In genomic region chr19:29064451-29065102, GRCm38 (mm10) we compare ENCODE assay signal across 8 mouse cellular contexts. TPM values are rescaled to one million over a fixed set of nuclear protein-coding genes. Genes with fewer than 3 reads are reported as not detected.
DNase-seq lines count a peak whose midpoint lies in the region; ATAC-seq and TF ChIP-seq lines count a peak whose summit lies in the region.

No protein-coding gene starts in this region.

- peak; percentile 15; the same call in 1 of the 2 replicates for ATAC-seq in embryonic facial prominence, embryonic 14.5 days (ENCODE audit: low read depth)
- no peak for ATAC-seq in heart, embryonic 14.5 days (ENCODE audit: insufficient number of reproducible peaks, insufficient read depth, low FRiP score, low read depth)
- ATAC-seq in limb, embryonic 14.5 days (ENCODE audit: low FRiP score, low read depth), result no peak
- peak; percentile 59 for ATAC-seq in monocyte, adult 5-6 weeks (replicated peaks; ENCODE audit: insufficient number of reproducible peaks, low FRiP score, low TSS enrichment, poor library complexity, severe bottlenecking)

- peak overlapping the region; percentile 50 for H3K4me2 ChIP-seq in embryonic facial prominence, embryonic 14.5 days (ENCODE audit: low read depth, low read length)
- H3K4me2 ChIP-seq in heart, embryonic 14.5 days (ENCODE audit: low read length), result peak overlapping the region; percentile 62
- peak overlapping the region; percentile 33 for H3K4me2 ChIP-seq in limb, embryonic 14.5 days (replicated peaks; ENCODE audit: low read depth, low read length, severe bottlenecking)

- TF ChIP-seq POLR2A in limb, embryonic 14.5 days (IDR thresholded peaks at IDR 0.05; ENCODE audit: borderline replicate concordance, extremely low read depth, insufficient read depth, insufficient read length), result no peak

- peak; percentile 38 for DNase-seq in urinary bladder, postnatal 14 days (ENCODE audit: low spot score)
- DNase-seq in urinary bladder, postnatal 4 days (ENCODE audit: low spot score in 2 of 2), result no peak
- DNase-seq in embryonic facial prominence, embryonic 14.5 days (ENCODE audit: low spot score), result no peak
- DNase-seq in limb, embryonic 14.5 days (ENCODE audit: low spot score), result no peak
- no peak for DNase-seq in embryo, embryonic 10 days (ENCODE audit: low spot score)
- no peak for DNase-seq in retina, embryonic 14.5 days (ENCODE audit: low spot score)

- H3K9me3 ChIP-seq in embryonic facial prominence, embryonic 14.5 days (ENCODE audit: control insufficient read depth, low read length), result no peaks in the 10 kb centered on the region
- H3K9me3 ChIP-seq in heart, embryonic 14.5 days (ENCODE audit: control insufficient read depth, low read length), result no peaks in the 10 kb centered on the region
- H3K9me3 ChIP-seq in limb, embryonic 14.5 days (ENCODE audit: control insufficient read depth, low read length), result no peaks in the 10 kb centered on the region

- peak overlapping the region; percentile 13; the same call in 1 of the 2 replicates for H3K27ac ChIP-seq in embryonic facial prominence, embryonic 14.5 days (replicated peaks; ENCODE audit: low read depth, low read length)
- peak overlapping the region; percentile 36 to 64 for H3K27ac ChIP-seq in heart, embryonic 14.5 days (replicated peaks in 1 of 2; ENCODE audit: control insufficient read depth in 1 of 2, insufficient read depth in 1 of 2, low read depth in 2 of 2, low read length in 2 of 2)
- no peak overlapping the region for H3K27ac ChIP-seq in limb, embryonic 14.5 days (replicated peaks; ENCODE audit: low read depth, low read length)

- peak overlapping the region; percentile 24; the same call in 1 of the 2 replicates for H3K4me3 ChIP-seq in embryonic facial prominence, embryonic 14.5 days (ENCODE audit: low read depth, low read length)
- peak overlapping the region in 1 of 2 experiments; percentile 17; a peak in 1 of 4 replicates for H3K4me3 ChIP-seq in heart, embryonic 14.5 days (ENCODE audit: control insufficient read depth in 1 of 2, insufficient read depth in 1 of 2, low read depth in 1 of 2, low read length in 2 of 2)
- no peak overlapping the region for H3K4me3 ChIP-seq in limb, embryonic 14.5 days (replicated peaks; ENCODE audit: low read length)

- no peaks in the 10 kb centered on the region for H3K27me3 ChIP-seq in embryonic facial prominence, embryonic 14.5 days (replicated peaks; ENCODE audit: control insufficient read depth, insufficient read depth, low read length)
- no peaks in the 10 kb centered on the region for H3K27me3 ChIP-seq in heart, embryonic 14.5 days (ENCODE audit: control insufficient read depth, insufficient read depth, low read length)
- no peaks in the 10 kb centered on the region for H3K27me3 ChIP-seq in limb, embryonic 14.5 days (ENCODE audit: control insufficient read depth, insufficient read depth, low read length)

- peaks cover 10% of the 10 kb centered on the region; the same call in 1 of the 2 replicates for H3K4me1 ChIP-seq in embryonic facial prominence, embryonic 14.5 days (ENCODE audit: control insufficient read depth, insufficient read depth, low read length)
- peaks cover 4 to 15% of the 10 kb centered on the region in 2 experiments; a peak in 3 of 4 replicates for H3K4me1 ChIP-seq in heart, embryonic 14.5 days (ENCODE audit: control insufficient read depth in 2 of 2, insufficient read depth in 2 of 2, low read length in 2 of 2)
- H3K4me1 ChIP-seq in limb, embryonic 14.5 days (ENCODE audit: control insufficient read depth, insufficient read depth, low read length), result peaks cover 5% of the 10 kb centered on the region

- 0 out of 2 replicates have a peak overlapping the region, but pooled peaks have one; percentile 34 for H3K9ac ChIP-seq in embryonic facial prominence, embryonic 14.5 days (ENCODE audit: low read depth, low read length)
- peak overlapping the region; percentile 65 for H3K9ac ChIP-seq in heart, embryonic 14.5 days (ENCODE audit: low read length)
- H3K9ac ChIP-seq in limb, embryonic 14.5 days (ENCODE audit: low read depth, low read length, severe bottlenecking), result no peak overlapping the region

- H3K36me3 ChIP-seq in embryonic facial prominence, embryonic 14.5 days (ENCODE audit: control insufficient read depth, insufficient read depth, low read length), result no peaks in the 10 kb centered on the region
- no peaks in the 10 kb centered on the region for H3K36me3 ChIP-seq in heart, embryonic 14.5 days (ENCODE audit: control insufficient read depth, insufficient read depth, low read length)
- no peaks in the 10 kb centered on the region for H3K36me3 ChIP-seq in limb, embryonic 14.5 days (ENCODE audit: control insufficient read depth, insufficient read depth, low read length)

- 55% methylated on average over 9 of the region's 9 CpGs for WGBS in embryonic facial prominence, embryonic 14.5 days
- WGBS in heart, embryonic 14.5 days, result 42% methylated on average over 9 of the region's 9 CpGs
- 59% methylated on average over 9 of the region's 9 CpGs for WGBS in limb, embryonic 14.5 days

RNA-seq across cellular contexts. Expression of gene Ak3, which starts 16.8 kb away (rescaled TPM):
- 93.5 and 95.5 TPM in 2 replicates for polyA plus RNA-seq in embryonic facial prominence, embryonic 14.5 days (2014; fragmentation: Nextera tagmentation; extraction: Ambion mirVana)
- 95.1 and 96.4 TPM in 2 replicates for polyA plus RNA-seq in heart, embryonic 14.5 days (2014; fragmentation: Nextera tagmentation; extraction: Ambion mirVana)
- 33.9 and 36.0 TPM in 2 replicates for polyA plus RNA-seq in limb, embryonic 14.5 days (2012; rRNA removed)
- 83.9 and 84.8 TPM in 2 replicates for polyA plus RNA-seq in limb, embryonic 14.5 days (2014; fragmentation: Nextera tagmentation; extraction: Ambion mirVana)
- 25.3 to 47.3 TPM (median 27.9 TPM) in 3 replicates for total RNA-seq in monocyte, adult 5-6 weeks (2017)

RNA-seq across cellular contexts. Expression of gene Rcl1, which starts 36.6 kb away (rescaled TPM):
- 44.8 and 52.9 TPM in 2 replicates for polyA plus RNA-seq in embryonic facial prominence, embryonic 14.5 days (2014; fragmentation: Nextera tagmentation; extraction: Ambion mirVana)
- polyA plus RNA-seq in heart, embryonic 14.5 days (2014; fragmentation: Nextera tagmentation; extraction: Ambion mirVana), result 16.6 and 18.7 TPM in 2 replicates
- polyA plus RNA-seq in limb, embryonic 14.5 days (2012; rRNA removed), result 28.2 and 30.9 TPM in 2 replicates
- 47.4 and 48.6 TPM in 2 replicates for polyA plus RNA-seq in limb, embryonic 14.5 days (2014; fragmentation: Nextera tagmentation; extraction: Ambion mirVana)
- total RNA-seq in monocyte, adult 5-6 weeks (2017), result 11.4 to 15.9 TPM (median 12.8 TPM) in 3 replicates

Comparison
In these comparisons a context has a peak if more than half of its experiments do, and no peak if none do; other contexts are left out.
1. ATAC-seq: peak in embryonic facial prominence, embryonic 14.5 days (single experiment) and monocyte, adult 5-6 weeks (single experiment); none in heart, embryonic 14.5 days (single experiment) and limb, embryonic 14.5 days (single experiment).
2. Peak in every context shown above with its lines, with median percentiles within 50 percentile points of each other: H3K4me2 ChIP-seq.